Mouse (Mus musculus) kidney, adult 2 months (tissue): ENCODE measurements at regions not wholly inside any gene's neighbourhood (a gene's known extent, or its start where the extent isn't known, plus 50 kb on each side); places are given as distances from the start of the nearest gene placed in this dataset.

Experiments
- DNase-seq: peaks from one replicate; pipeline ENCODE4 v3.0.0; 2021
- H3K27ac ChIP-seq: fragments of 200-500 bp; 2 replicates; pipeline ENCODE4 v1.5.1; 2012; ENCODE audit warnings: low read depth, low read length, control low read depth, inconsistent platforms; ENCODE audit not compliant: insufficient read depth
- H3K27me3 ChIP-seq: fragments of 200-500 bp; replicated peaks from 2 replicates; pipeline ENCODE4 v1.6.1; 2012; ENCODE audit warnings: mild to moderate bottlenecking, moderate library complexity, low read length, inconsistent platforms; ENCODE audit not compliant: control insufficient read depth, insufficient read depth
- H3K36me3 ChIP-seq: fragments of 200-500 bp; 2 replicates; pipeline ENCODE4 v1.6.1; 2012; ENCODE audit warnings: mild to moderate bottlenecking, moderate library complexity, low read length, inconsistent platforms; ENCODE audit not compliant: control insufficient read depth, insufficient read depth
- H3K4me1 ChIP-seq: fragments of 200-500 bp; 2 replicates; pipeline ENCODE4 v1.6.1; 2011; ENCODE audit warnings: low read length; ENCODE audit not compliant: control insufficient read depth, insufficient read depth
- H3K4me3 ChIP-seq: fragments of 200-500 bp; 2 replicates; pipeline ENCODE4 v1.5.1; 2011; ENCODE audit warnings: mild to moderate bottlenecking, low read depth, low read length, control low read depth; ENCODE audit not compliant: insufficient read depth
- CTCF ChIP-seq: fragments of 200-500 bp; conservative IDR thresholded peaks from 2 replicates; pipeline ENCODE4 v1.5.1; 2011; ENCODE audit warnings: low read depth, mild to moderate bottlenecking, control low read depth, low read length, moderate library complexity, mixed read lengths; ENCODE audit not compliant: insufficient read depth, insufficient read length
- POLR2A ChIP-seq: fragments of 200-500 bp; IDR thresholded peaks from one replicate; pipeline ENCODE4 v1.6.1; 2011; ENCODE audit warnings: low read depth, low read length, control low read depth
- WGBS: fragments of 180-500 bp; shearing (Covaris S2); methylation state at CpG from one replicate; pipeline ENCODE4 v1.1.7; 2018; 5-methylcytosine and 5-hydroxymethylcytosine counted together

GRCm38 (mm10) chr1:64302833-64303358 lies 180.8 kb upstream of the Klf7 start:
- Histone ChIP-seq H3K27ac (peak overlapping the region; percentile 91), H3K4me3 (no peak overlapping the region), H3K27me3 (no peaks in the 10 kb centered on the region), H3K4me1 (no peaks in the 10 kb centered on the region), H3K36me3 (no peaks in the 10 kb centered on the region)
- TF ChIP-seq CTCF (no peak; the same call in 1 of the 2 replicates), POLR2A (no peak)
- WGBS = 11% methylated on average over 9 of the region's 10 CpGs
- peak; percentile 86 for DNase-seq

- WGBS = 40% methylated on average over 6 of the region's 6 CpGs
- TF ChIP-seq POLR2A (no peak), CTCF (no peak)
- peak; percentile 80 for DNase-seq
- Histone ChIP-seq H3K4me1 (no peaks in the 10 kb centered on the region), H3K27me3 (no peaks in the 10 kb centered on the region), H3K27ac (peak overlapping the region; percentile 88), H3K36me3 (no peaks in the 10 kb centered on the region), H3K4me3 (no peak overlapping the region)
Measured at GRCm38 (mm10) chr1:64301530-64302061, 179.5 kb upstream of the Klf7 start.

- no peak for TF ChIP-seq POLR2A
- TF ChIP-seq CTCF = no peak
- H3K4me3 ChIP-seq = no peak overlapping the region
- H3K27me3 ChIP-seq = no peaks in the 10 kb centered on the region
- peak overlapping the region; percentile 88 for H3K27ac ChIP-seq
- 77% methylated on average over 8 of the region's 8 CpGs for WGBS
- H3K36me3 ChIP-seq = no peaks in the 10 kb centered on the region
- H3K4me1 ChIP-seq = no peaks in the 10 kb centered on the region
- DNase-seq = no peak
Measured at GRCm38 (mm10) chr1:64300951-64301529, 179.0 kb upstream of the Klf7 start.

- Histone ChIP-seq H3K27me3 (no peaks in the 10 kb centered on the region), H3K36me3 (no peaks in the 10 kb centered on the region), H3K4me1 (no peaks in the 10 kb centered on the region), H3K27ac (no peak overlapping the region), H3K4me3 (no peak overlapping the region)
- 79% methylated on average over 2 of the region's 2 CpGs for WGBS
- DNase-seq = no peak
- TF ChIP-seq POLR2A (no peak), CTCF (no peak)
Measured at GRCm38 (mm10) chr1:64298950-64299349, 176.9 kb upstream of the Klf7 start.

GRCm38 (mm10) chr1:64298188-64298587 lies 176.1 kb upstream of the Klf7 start:
- Histone ChIP-seq H3K4me3 (no peak overlapping the region), H3K27me3 (no peaks in the 10 kb centered on the region), H3K36me3 (no peaks in the 10 kb centered on the region), H3K27ac (no peak overlapping the region), H3K4me1 (no peaks in the 10 kb centered on the region)
- 93% methylated on average over 14 of the region's 14 CpGs for WGBS
- DNase-seq = no peak
- no peak for TF ChIP-seq CTCF
- TF ChIP-seq POLR2A = no peak

- no peak overlapping the region for H3K4me3 ChIP-seq
- no peaks in the 10 kb centered on the region for H3K4me1 ChIP-seq
- H3K27ac ChIP-seq = no peak overlapping the region
- no peak for DNase-seq
- TF ChIP-seq CTCF (no peak), POLR2A (no peak)
- 78% methylated on average over 5 of the region's 5 CpGs for WGBS
- no peaks in the 10 kb centered on the region for H3K27me3 ChIP-seq
- no peaks in the 10 kb centered on the region for H3K36me3 ChIP-seq
Measured at GRCm38 (mm10) chr1:64297343-64297742, 175.3 kb upstream of the Klf7 start.

GRCm38 (mm10) chr1:64295512-64295945 lies 173.4 kb upstream of the Klf7 start:
- H3K36me3 ChIP-seq = no peaks in the 10 kb centered on the region
- no peaks in the 10 kb centered on the region for H3K4me1 ChIP-seq
- 0 out of 2 replicates have a peak overlapping the region, but pooled peaks have one; percentile 7 for H3K27ac ChIP-seq
- TF ChIP-seq POLR2A = no peak
- no peak for TF ChIP-seq CTCF
- no peak overlapping the region for H3K4me3 ChIP-seq
- 35% methylated on average over 6 of the region's 6 CpGs for WGBS
- no peaks in the 10 kb centered on the region for H3K27me3 ChIP-seq
- peak; percentile 24 for DNase-seq
